Mouse (Mus musculus): ENCODE data around the gene Sstr3.
A peak's percentile ranks its signal among the peaks of the same experiment; 100 is the strongest.

Gene Sstr3

GRCm38 (mm10) chr15:78544561-78545001 lies at the start of gene Sstr3:
Gene Sstr3 (minus strand): TSS chr15:78544685.
- DNase-seq, result peak; percentile 70 to 76

GRCm38 (mm10) chr15:78593896-78594425 lies 49.5 kb upstream of the Sstr3 start:
- DNase-seq, result no peak

- DNase-seq, result no peak
Measured at GRCm38 (mm10) chr15:78592452-78592968, 48.0 kb upstream of the Sstr3 start.

- DNase-seq, result no peak
Measured at GRCm38 (mm10) chr15:78591680-78592451, 47.4 kb upstream of the Sstr3 start.

GRCm38 (mm10) chr15:78590785-78591184 lies 46.3 kb upstream of the Sstr3 start:
- no peak for DNase-seq

GRCm38 (mm10) chr15:78589936-78590335 lies 45.5 kb upstream of the Sstr3 start:
- no peak for DNase-seq

GRCm38 (mm10) chr15:78588900-78589299 lies 44.4 kb upstream of the Sstr3 start:
- no peak for DNase-seq

GRCm38 (mm10) chr15:78588049-78588448 lies 43.6 kb upstream of the Sstr3 start:
- DNase-seq, result no peak

- peak; percentile 74 to 85 for DNase-seq
Measured at GRCm38 (mm10) chr15:78587050-78587994, 42.8 kb upstream of the Sstr3 start.

GRCm38 (mm10) chr15:78585404-78585803 lies 40.9 kb upstream of the Sstr3 start:
- DNase-seq, result no peak

GRCm38 (mm10) chr15:78583352-78583751 lies 38.9 kb upstream of the Sstr3 start:
- DNase-seq, result no peak

- DNase-seq, result no peak
Measured at GRCm38 (mm10) chr15:78576284-78576810, 31.9 kb upstream of the Sstr3 start.

- no peak for DNase-seq
Measured at GRCm38 (mm10) chr15:78572658-78573397, 28.3 kb upstream of the Sstr3 start, which contains the start of gene Rac2. Gene Rac2 (minus strand): TSS chr15:78572783.

- no peak for DNase-seq
Measured at GRCm38 (mm10) chr15:78572270-78572600, 27.8 kb upstream of the Sstr3 start.

GRCm38 (mm10) chr15:78571554-78572269 lies 27.2 kb upstream of the Sstr3 start:
- DNase-seq, result no peak

- DNase-seq, result no peak
Measured at GRCm38 (mm10) chr15:78570170-78570569, 25.7 kb upstream of the Sstr3 start.

- no peak for DNase-seq
Measured at GRCm38 (mm10) chr15:78567608-78568120, 23.2 kb upstream of the Sstr3 start.

GRCm38 (mm10) chr15:78564764-78565435 lies 20.4 kb upstream of the Sstr3 start:
- DNase-seq, result no peak

- no peak for DNase-seq
Measured at GRCm38 (mm10) chr15:78563937-78564336, 19.5 kb upstream of the Sstr3 start.

GRCm38 (mm10) chr15:78563344-78563743 lies 18.9 kb upstream of the Sstr3 start:
- DNase-seq, result no peak
